Comparison of ENCODE assay signal across 17 mouse cellular contexts in genomic region chr10:10555221-10555620, GRCm38 (mm10). TPM values are rescaled to one million over a fixed set of nuclear protein-coding genes. Genes with fewer than 3 reads are reported as not detected.
DNase-seq lines count a peak whose midpoint lies in the region; TF ChIP-seq lines count a peak whose summit lies in the region.
"Had no signal": no experiment of that assay in that cellular context is flagged by ENCODE, and none has a peak within 500 bp of the region (broad histone marks: within the 10 kb centered on the region; RNA-seq: fewer than 3 reads in every experiment).

No protein-coding gene starts in this region.

- H3K27me3 ChIP-seq in C2C12 (ENCODE audit: control insufficient read depth, insufficient read depth, insufficient read length) (no peaks in the 10 kb centered on the region), myocyte (ENCODE audit: control insufficient read depth, insufficient read depth, insufficient read length) (no peaks in the 10 kb centered on the region)
- H3K27me3 ChIP-seq: CH12.LX; heart, embryonic 13.5 days; liver, embryonic 15.5 days had no signal

- H3K79me3 ChIP-seq in C2C12 (ENCODE audit: low read depth), result no peaks in the 10 kb centered on the region

- H3ac ChIP-seq in C2C12 (ENCODE audit: control insufficient read depth, insufficient read length, low read depth) (no peak overlapping the region), myocyte (ENCODE audit: control insufficient read depth, insufficient read length) (no peak overlapping the region)

- no peaks in the 10 kb centered on the region for H3K79me2 ChIP-seq in C2C12 (ENCODE audit: control insufficient read depth, insufficient read depth)
- H3K79me2 ChIP-seq in myocyte (ENCODE audit: control insufficient read depth, insufficient read depth), result no peaks in the 10 kb centered on the region

- H3K36me3 ChIP-seq in C2C12 (ENCODE audit: control insufficient read depth, insufficient read depth) (no peaks in the 10 kb centered on the region), myocyte (ENCODE audit: control insufficient read depth, insufficient read depth) (no peaks in the 10 kb centered on the region)
- H3K36me3 ChIP-seq: forebrain, embryonic 12.5 days; heart, embryonic 13.5 days; hindbrain, embryonic 15.5 days; liver, embryonic 15.5 days; midbrain, embryonic 10.5 days had no signal

- H3K4me2 ChIP-seq in myocyte (ENCODE audit: low read depth), result peak overlapping the region; percentile 35
- H3K4me2 ChIP-seq: forebrain, embryonic 12.5 days; heart, embryonic 13.5 days; hindbrain, embryonic 15.5 days; liver, embryonic 15.5 days had no signal

- DNase-seq in layer of hippocampus, adult 9-11 months, result peak; percentile 15
- DNase-seq in layer of hippocampus, adult 11-12 months (ENCODE audit: low spot score), result no peak
- peak; percentile 54 to 62 for DNase-seq in adrenal gland, postnatal 36 days
- DNase-seq in ovary, postnatal 10 days (ENCODE audit: low spot score), result no peak
- DNase-seq in embryo, embryonic 11 days, result no peak
- DNase-seq: cerebellum, adult 9-11 months; gastrocnemius, adult 2 months; kidney, adult 9 months; thymus, adult 2 months had no signal

- no peak for TF ChIP-seq CTCF in C2C12 (IDR thresholded peaks at IDR 0.05; ENCODE audit: control insufficient read depth, insufficient read depth, insufficient read length)

- H3K4me3 ChIP-seq in C2C12 (ENCODE audit: insufficient read depth, poor library complexity, severe bottlenecking) (no peak overlapping the region), myocyte (no peak overlapping the region)
- H3K4me3 ChIP-seq: forebrain, embryonic 12.5 days; gastrocnemius, adult 2 months; heart, embryonic 13.5 days; hindbrain, embryonic 15.5 days; liver, embryonic 15.5 days; midbrain, embryonic 10.5 days had no signal

- no peak for TF ChIP-seq POLR2A in myocyte (IDR thresholded peaks at IDR 0.05; ENCODE audit: insufficient read length, low read depth)

TF ChIP-seq in C2C12, 6 proteins besides CTCF, POLR2A, EP300 and RAD21:
- TF ChIP-seq MYOG (IDR thresholded peaks at IDR 0.05; ENCODE audit: control insufficient read depth, extremely low read depth, insufficient read length) (no peak), MYOD1 (IDR thresholded peaks at IDR 0.05; ENCODE audit: control insufficient read depth, insufficient read length, low read depth) (no peak), FOSL1 (IDR thresholded peaks at IDR 0.05; ENCODE audit: insufficient read depth, low read length, poor library complexity, severe bottlenecking) (peak; percentile 58), MAX (IDR thresholded peaks at IDR 0.05) (no peak), USF1 (IDR thresholded peaks at IDR 0.05; ENCODE audit: low read depth) (no peak), CEBPB (IDR thresholded peaks at IDR 0.05; ENCODE audit: low read depth) (peak; percentile 95)

TF ChIP-seq in myocyte, 11 proteins besides CTCF, POLR2A, EP300 and RAD21:
- TF ChIP-seq POLR2AphosphoS2 (IDR thresholded peaks at IDR 0.05; ENCODE audit: insufficient read length, low read depth) (no peak), CEBPB (IDR thresholded peaks at IDR 0.05; ENCODE audit: insufficient read depth, poor library complexity, severe bottlenecking) (peak; percentile 83)

RNA-seq across cellular contexts. Expression of gene Rab32, which starts 2.8 kb away (rescaled TPM):
- polyA plus RNA-seq in C2C12 (2012; fragmentation: generic; extraction: Trizol) (1.8 TPM), myocyte (2012; fragmentation: generic; extraction: Trizol) (2.6 TPM)
- total RNA-seq in adrenal gland, postnatal 36 days (2021), result 10 to 100 TPM in 1 of 2 experiments, 1 to 10 TPM in 1; 5.8 to 10.5 TPM
- total RNA-seq: CH12.LX had no signal

Comparison
In these comparisons a context has a peak if more than half of its experiments do, and no peak if none do; other contexts are left out.
1. DNase-seq: peak in layer of hippocampus, adult 9-11 months (single experiment) and adrenal gland, postnatal 36 days (2 of 2); none in layer of hippocampus, adult 11-12 months (single experiment), ovary, postnatal 10 days (single experiment) and embryo, embryonic 11 days (single experiment).